In genomic region chr17:45765914-45766313, GRCm38 (mm10) we compare ENCODE assay signal across 13 mouse cellular contexts. TPM values are rescaled to one million over a fixed set of nuclear protein-coding genes. Genes with fewer than 3 reads are reported as not detected.
DNase-seq lines count a peak whose midpoint lies in the region; ATAC-seq lines count a peak whose summit lies in the region.
"Had no signal": no experiment of that assay in that cellular context is flagged by ENCODE, and none has a peak within 500 bp of the region (broad histone marks: within the 10 kb centered on the region; RNA-seq: fewer than 3 reads in every experiment).

No protein-coding gene starts in this region.

- DNase-seq in midbrain, embryonic 10.5 days (ENCODE audit: low spot score): no peak
- no peak for DNase-seq in midbrain, embryonic 11.5 days (ENCODE audit: low spot score, missing footprints)
- no peak for DNase-seq in spleen, postnatal 4 days (ENCODE audit: low spot score in 2 of 2)
- no peak for DNase-seq in right cerebral cortex, postnatal 36 days (ENCODE audit: low spot score in 2 of 2)
- DNase-seq: kidney, adult 2 months; thymus, postnatal 4 days had no signal

- H3K36me3 ChIP-seq in hindbrain, embryonic 13.5 days: no peaks in the 10 kb centered on the region
- no peaks in the 10 kb centered on the region for H3K36me3 ChIP-seq in hindbrain, embryonic 12.5 days
- no peaks in the 10 kb centered on the region for H3K36me3 ChIP-seq in midbrain, embryonic 10.5 days
- H3K36me3 ChIP-seq in midbrain, embryonic 11.5 days (ENCODE audit: control insufficient read depth, insufficient read depth, low read length): no peaks in the 10 kb centered on the region
- no peaks in the 10 kb centered on the region for H3K36me3 ChIP-seq in hindbrain, embryonic 16.5 days (ENCODE audit: control insufficient read depth, insufficient read depth, low read length)
- H3K36me3 ChIP-seq in stomach, embryonic 15.5 days: no peaks in the 10 kb centered on the region
- H3K36me3 ChIP-seq: embryonic facial prominence, embryonic 13.5 days; neural tube, embryonic 13.5 days had no signal

- H3K4me1 ChIP-seq in hindbrain, embryonic 13.5 days (replicated peaks): peaks cover 36% of the 10 kb centered on the region
- peaks cover 25% of the 10 kb centered on the region for H3K4me1 ChIP-seq in hindbrain, embryonic 12.5 days
- peaks cover 53% of the 10 kb centered on the region for H3K4me1 ChIP-seq in midbrain, embryonic 10.5 days
- H3K4me1 ChIP-seq in midbrain, embryonic 11.5 days (ENCODE audit: control insufficient read depth, insufficient read depth, low read length): peaks cover 15% of the 10 kb centered on the region
- peaks cover 9% of the 10 kb centered on the region for H3K4me1 ChIP-seq in hindbrain, embryonic 16.5 days (ENCODE audit: control insufficient read depth, insufficient read depth, low read depth, low read length)
- peaks cover 48% of the 10 kb centered on the region for H3K4me1 ChIP-seq in stomach, embryonic 15.5 days

- no peak for ATAC-seq in hindbrain, embryonic 13.5 days (ENCODE audit: low FRiP score)
- no peak for ATAC-seq in hindbrain, embryonic 12.5 days (ENCODE audit: low FRiP score)
- no peak for ATAC-seq in midbrain, embryonic 11.5 days (ENCODE audit: low FRiP score)
- no peak for ATAC-seq in hindbrain, embryonic 16.5 days
- ATAC-seq in stomach, embryonic 15.5 days (ENCODE audit: insufficient read depth, low FRiP score, low read depth): no peak

- H3K27me3 ChIP-seq in hindbrain, embryonic 13.5 days: peaks cover 6% of the 10 kb centered on the region; the same call in 1 of the 2 replicates
- H3K27me3 ChIP-seq in hindbrain, embryonic 12.5 days: no peaks in the 10 kb centered on the region
- peaks cover 9% of the 10 kb centered on the region for H3K27me3 ChIP-seq in midbrain, embryonic 10.5 days (ENCODE audit: low read depth, poor library complexity, severe bottlenecking)
- no peaks in the 10 kb centered on the region for H3K27me3 ChIP-seq in midbrain, embryonic 11.5 days (ENCODE audit: control insufficient read depth, insufficient read depth, low read length)
- no peaks in the 10 kb centered on the region for H3K27me3 ChIP-seq in hindbrain, embryonic 16.5 days (replicated peaks; ENCODE audit: control insufficient read depth, insufficient read depth, low read length)
- no peaks in the 10 kb centered on the region for H3K27me3 ChIP-seq in stomach, embryonic 15.5 days (replicated peaks)
- H3K27me3 ChIP-seq: embryonic facial prominence, embryonic 13.5 days; neural tube, embryonic 13.5 days had no signal

- WGBS in hindbrain, embryonic 13.5 days: 90% methylated on average over 3 of the region's 3 CpGs
- WGBS in hindbrain, embryonic 12.5 days: 93% methylated on average over 3 of the region's 3 CpGs
- 89% methylated on average over 3 of the region's 3 CpGs for WGBS in midbrain, embryonic 10.5 days
- 86% methylated on average over 3 of the region's 3 CpGs for WGBS in midbrain, embryonic 11.5 days
- 94% methylated on average over 3 of the region's 3 CpGs for whole genome bisulfite sequencing in hindbrain, embryonic 16.5 days
- WGBS in stomach, embryonic 15.5 days: 83% methylated on average over 3 of the region's 3 CpGs

- peak overlapping the region; percentile 79; the same call in 1 of the 2 replicates for H3K27ac ChIP-seq in hindbrain, embryonic 13.5 days
- H3K27ac ChIP-seq in hindbrain, embryonic 12.5 days: no peak overlapping the region
- peak overlapping the region; percentile 82; the same call in 1 of the 2 replicates for H3K27ac ChIP-seq in midbrain, embryonic 10.5 days (replicated peaks)
- H3K27ac ChIP-seq in midbrain, embryonic 11.5 days (ENCODE audit: low read depth, low read length): no peak overlapping the region
- peak overlapping the region; percentile 57; the same call in 1 of the 2 replicates for H3K27ac ChIP-seq in hindbrain, embryonic 16.5 days (ENCODE audit: low read depth, low read length)
- H3K27ac ChIP-seq in stomach, embryonic 15.5 days: peak overlapping the region; percentile 96

- no peaks in the 10 kb centered on the region for H3K9me3 ChIP-seq in hindbrain, embryonic 13.5 days
- H3K9me3 ChIP-seq in hindbrain, embryonic 12.5 days (replicated peaks): 0 out of 2 replicates have a peak, but pooled peaks cover 3% of the 10 kb centered on the region
- no peaks in the 10 kb centered on the region for H3K9me3 ChIP-seq in midbrain, embryonic 10.5 days (replicated peaks)
- no peaks in the 10 kb centered on the region for H3K9me3 ChIP-seq in midbrain, embryonic 11.5 days (ENCODE audit: control insufficient read depth, low read length)
- H3K9me3 ChIP-seq in hindbrain, embryonic 16.5 days (ENCODE audit: control insufficient read depth, low read length): no peaks in the 10 kb centered on the region
- no peaks in the 10 kb centered on the region for H3K9me3 ChIP-seq in stomach, embryonic 15.5 days
- H3K9me3 ChIP-seq: embryonic facial prominence, embryonic 13.5 days; neural tube, embryonic 13.5 days had no signal

- no peak overlapping the region for H3K4me3 ChIP-seq in hindbrain, embryonic 13.5 days
- no peak overlapping the region for H3K4me3 ChIP-seq in hindbrain, embryonic 12.5 days
- H3K4me3 ChIP-seq in midbrain, embryonic 10.5 days: no peak overlapping the region
- H3K4me3 ChIP-seq in midbrain, embryonic 11.5 days (ENCODE audit: low read depth, low read length): no peak overlapping the region
- H3K4me3 ChIP-seq in hindbrain, embryonic 16.5 days (ENCODE audit: low read length): no peak overlapping the region
- no peak overlapping the region for H3K4me3 ChIP-seq in stomach, embryonic 15.5 days (replicated peaks)
- H3K4me3 ChIP-seq: embryonic facial prominence, embryonic 13.5 days; neural tube, embryonic 13.5 days had no signal

- H3K4me2 ChIP-seq in hindbrain, embryonic 13.5 days: no peak overlapping the region
- H3K4me2 ChIP-seq in hindbrain, embryonic 12.5 days (replicated peaks): no peak overlapping the region
- H3K4me2 ChIP-seq in midbrain, embryonic 11.5 days: no peak overlapping the region
- H3K4me2 ChIP-seq in hindbrain, embryonic 16.5 days (ENCODE audit: low read length): no peak overlapping the region
- no peak overlapping the region for H3K4me2 ChIP-seq in stomach, embryonic 15.5 days

- no peak overlapping the region for H3K9ac ChIP-seq in hindbrain, embryonic 13.5 days
- H3K9ac ChIP-seq in hindbrain, embryonic 12.5 days: no peak overlapping the region
- no peak overlapping the region for H3K9ac ChIP-seq in midbrain, embryonic 11.5 days (ENCODE audit: low read length)
- no peak overlapping the region for H3K9ac ChIP-seq in hindbrain, embryonic 16.5 days (ENCODE audit: low read depth, low read length)
- no peak overlapping the region for H3K9ac ChIP-seq in stomach, embryonic 15.5 days

RNA-seq across cellular contexts. Expression of gene 1600014C23Rik, which starts 32.3 kb away (rescaled TPM):
- not detected in 2 replicates for polyA plus RNA-seq in hindbrain, embryonic 13.5 days (2015; fragmentation: Nextera tagmentation; extraction: Ambion mirVana)
- polyA plus RNA-seq in hindbrain, embryonic 12.5 days (2016; fragmentation: Nextera tagmentation; extraction: Ambion mirVana): not detected in 2 replicates
- polyA plus RNA-seq in midbrain, embryonic 10.5 days (2016; fragmentation: Nextera tagmentation; extraction: Ambion mirVana): 0.48 and 0.58 TPM in 2 replicates
- 0.48 TPM in 1 of 2 replicates, not detected in the other for polyA plus RNA-seq in midbrain, embryonic 11.5 days (2014; fragmentation: Nextera tagmentation; extraction: Ambion mirVana)
- 0.66 TPM in 1 of 2 replicates, not detected in the other for polyA plus RNA-seq in hindbrain, embryonic 16.5 days (2015; fragmentation: Nextera tagmentation; extraction: Ambion mirVana)
- not detected in 2 replicates for polyA plus RNA-seq in stomach, embryonic 15.5 days (2015; fragmentation: Nextera tagmentation; extraction: Ambion mirVana)
- polyA plus RNA-seq: embryonic facial prominence, embryonic 13.5 days; kidney, adult 2 months; neural tube, embryonic 13.5 days; small intestine, adult 2 months had no signal

Comparison
In these comparisons a context has a peak if more than half of its experiments do, and no peak if none do; other contexts are left out.
1. H3K27ac ChIP-seq: peak in hindbrain, embryonic 13.5 days (single experiment), midbrain, embryonic 10.5 days (single experiment), hindbrain, embryonic 16.5 days (single experiment) and stomach, embryonic 15.5 days (single experiment); none in hindbrain, embryonic 12.5 days (single experiment) and midbrain, embryonic 11.5 days (single experiment).